Mouse (Mus musculus) kidney, embryonic 15.5 days (tissue): ENCODE measurements at regions not wholly inside any gene's neighbourhood (a gene's known extent, or its start where the extent isn't known, plus 50 kb on each side); places are given as distances from the start of the nearest gene placed in this dataset.

Source experiments
- ATAC-seq: fragments of 200-750 bp; cut with Nextera tagmentation; replicated peaks from 2 replicates; pipeline ENCODE4 v1.8.0; 2017; ENCODE audit warnings: moderate TSS enrichment; ENCODE audit not compliant: low FRiP score
- H3K27ac ChIP-seq: fragments of 300-500 bp; sonication (generic); 2 replicates; pipeline ENCODE4 v1.5.1; 2015; ENCODE audit warnings: mild to moderate bottlenecking, inconsistent platforms
- H3K27me3 ChIP-seq: fragments of 300-500 bp; sonication (generic); 2 replicates; pipeline ENCODE4 v1.6.1; 2015; ENCODE audit warnings: inconsistent platforms
- H3K36me3 ChIP-seq: fragments of 300-500 bp; sonication (generic); 2 replicates; pipeline ENCODE4 v1.6.1; 2015; ENCODE audit warnings: inconsistent platforms
- H3K4me1 ChIP-seq: fragments of 300-500 bp; sonication (generic); 2 replicates; pipeline ENCODE4 v1.6.1; 2015; ENCODE audit warnings: inconsistent platforms
- H3K4me2 ChIP-seq: fragments of 300-500 bp; sonication (generic); 2 replicates; pipeline ENCODE4 v1.6.1; 2015; ENCODE audit warnings: moderate library complexity, mild to moderate bottlenecking, inconsistent platforms
- H3K4me3 ChIP-seq: fragments of 300-500 bp; sonication (generic); replicated peaks from 2 replicates; pipeline ENCODE4 v1.5.1; 2015; ENCODE audit warnings: mild to moderate bottlenecking, inconsistent platforms
- H3K9ac ChIP-seq: fragments of 300-500 bp; sonication (generic); 2 replicates; pipeline ENCODE4 v1.6.1; 2015; ENCODE audit warnings: mild to moderate bottlenecking, inconsistent platforms
- H3K9me3 ChIP-seq: fragments of 300-500 bp; sonication (generic); replicated peaks from 2 replicates; pipeline ENCODE4 v1.6.1; 2016; ENCODE audit warnings: inconsistent platforms
- WGBS: fragments of 180-500 bp; shearing (Covaris S2); methylation state at CpG from one replicate; pipeline ENCODE4 v1.1.7; 2015; ENCODE audit warnings: mixed read lengths; 5-methylcytosine and 5-hydroxymethylcytosine counted together

DNA sequence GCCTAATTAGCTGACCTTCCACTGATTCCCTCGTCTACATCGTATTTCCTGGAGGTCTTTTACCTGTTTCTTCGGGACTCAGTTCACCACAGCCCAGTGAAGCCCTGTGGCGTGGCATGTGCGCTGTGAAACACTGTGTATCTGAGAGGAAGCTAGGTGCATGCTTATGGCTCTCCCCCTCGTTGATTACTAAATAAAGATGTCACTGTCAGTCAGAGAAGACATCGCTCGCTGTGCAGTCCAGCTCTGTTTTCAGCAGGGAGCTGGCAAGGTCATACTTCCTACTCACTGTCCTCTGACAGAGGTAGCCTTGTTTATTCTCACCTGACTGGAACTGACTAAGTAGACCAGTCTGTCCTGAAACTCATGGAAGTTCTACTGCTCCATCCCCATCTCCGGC is 68.7 kb upstream of the Adrb1 start:
- WGBS, result 62% methylated on average over 9 of the region's 9 CpGs
- ATAC-seq, result no peak

GRCm38 (mm10) chr19:56655330-56655729 is 66.7 kb upstream of the Adrb1 start:
- H3K9ac ChIP-seq, result no peak overlapping the region
- 0 out of 2 replicates have a peak, but pooled peaks cover 5% of the 10 kb centered on the region for H3K9me3 ChIP-seq
- H3K4me1 ChIP-seq, result peaks cover 20% of the 10 kb centered on the region
- H3K36me3 ChIP-seq, result no peaks in the 10 kb centered on the region
- WGBS, result 60% methylated on average over 9 of the region's 9 CpGs
- H3K4me3 ChIP-seq, result no peak overlapping the region
- no peak for ATAC-seq
- H3K4me2 ChIP-seq, result no peak overlapping the region
- no peak overlapping the region for H3K27ac ChIP-seq
- peaks cover 51% of the 10 kb centered on the region for H3K27me3 ChIP-seq

More for the DNA sequence above, 68.7 kb upstream of the Adrb1 start:
- Histone ChIP-seq H3K36me3 (no peaks in the 10 kb centered on the region), H3K4me1 (peaks cover 20% of the 10 kb centered on the region), H3K9me3 (0 out of 2 replicates have a peak, but pooled peaks cover 3% of the 10 kb centered on the region), H3K27me3 (peaks cover 68% of the 10 kb centered on the region), H3K9ac (no peak overlapping the region), H3K27ac (no peak overlapping the region), H3K4me2 (peak overlapping the region; percentile 48; the same call in 1 of the 2 replicates), H3K4me3 (no peak overlapping the region)

GRCm38 (mm10) chr19:56660566-56661199 is 61.3 kb upstream of the Adrb1 start:
- Histone ChIP-seq H3K4me2 (no peak overlapping the region), H3K9me3 (0 out of 2 replicates have a peak, but pooled peaks cover 5% of the 10 kb centered on the region), H3K27ac (0 out of 2 replicates have a peak overlapping the region, but pooled peaks have one; percentile 27), H3K36me3 (no peaks in the 10 kb centered on the region), H3K9ac (no peak overlapping the region), H3K4me3 (no peak overlapping the region), H3K27me3 (peaks cover 39% of the 10 kb centered on the region), H3K4me1 (peaks cover 11% of the 10 kb centered on the region; the same call in 1 of the 2 replicates)
- 39% methylated on average over 4 of the region's 4 CpGs for WGBS
- ATAC-seq, result no peak

DNA sequence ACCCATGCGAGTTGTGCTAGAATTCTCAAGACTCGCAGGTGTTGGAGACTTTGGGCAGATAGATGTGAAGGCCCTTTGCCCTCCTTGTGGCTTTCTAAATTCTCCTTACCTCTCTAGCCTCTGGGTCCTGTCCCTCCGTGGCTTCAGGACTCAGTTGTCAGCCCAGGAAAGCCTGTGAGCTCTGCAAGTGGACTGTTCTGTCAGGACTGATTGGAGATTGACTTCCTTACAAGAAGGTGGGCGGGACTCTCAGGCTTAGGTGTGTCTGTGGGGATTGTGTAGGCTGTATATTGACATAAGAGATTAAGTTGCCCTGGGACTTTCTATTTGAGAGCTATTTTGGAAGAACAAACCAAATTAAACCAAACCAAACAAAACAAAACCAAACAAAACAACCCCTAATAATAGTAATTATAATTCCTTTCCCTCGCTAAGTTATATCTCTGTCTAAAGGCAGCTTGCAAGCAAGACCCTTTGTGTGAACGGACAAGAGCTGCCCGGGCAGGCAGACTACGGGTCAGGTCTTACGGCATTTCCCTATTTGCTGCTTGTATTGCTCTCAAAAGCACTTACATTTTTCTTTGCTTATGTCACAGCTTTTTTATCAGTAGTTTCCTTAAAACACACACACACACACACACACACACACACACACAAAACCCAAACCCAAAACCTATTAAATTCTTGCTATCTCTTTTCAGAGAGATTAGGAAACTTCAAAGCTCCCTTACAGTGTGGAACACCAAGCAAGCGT is 58.3 kb upstream of the Adrb1 start:
- WGBS, result 82% methylated on average over 10 of the region's 10 CpGs
- Histone ChIP-seq H3K9me3 (no peaks in the 10 kb centered on the region), H3K36me3 (no peaks in the 10 kb centered on the region), H3K27me3 (peaks cover 18% of the 10 kb centered on the region), H3K4me3 (no peak overlapping the region), H3K9ac (no peak overlapping the region), H3K4me2 (no peak overlapping the region), H3K27ac (no peak overlapping the region), H3K4me1 (peaks cover 11% of the 10 kb centered on the region; the same call in 1 of the 2 replicates)
- no peak for ATAC-seq

- Histone ChIP-seq H3K4me1 (peaks cover 13% of the 10 kb centered on the region; the same call in 1 of the 2 replicates), H3K27me3 (peaks cover 18% of the 10 kb centered on the region), H3K27ac (no peak overlapping the region), H3K9ac (no peak overlapping the region), H3K36me3 (no peaks in the 10 kb centered on the region), H3K4me2 (no peak overlapping the region), H3K4me3 (no peak overlapping the region), H3K9me3 (no peaks in the 10 kb centered on the region)
- 63% methylated on average over 10 of the region's 10 CpGs for WGBS
- ATAC-seq, result no peak
Measured at GRCm38 (mm10) chr19:56664307-56664775, 57.7 kb upstream of the Adrb1 start.

DNA sequence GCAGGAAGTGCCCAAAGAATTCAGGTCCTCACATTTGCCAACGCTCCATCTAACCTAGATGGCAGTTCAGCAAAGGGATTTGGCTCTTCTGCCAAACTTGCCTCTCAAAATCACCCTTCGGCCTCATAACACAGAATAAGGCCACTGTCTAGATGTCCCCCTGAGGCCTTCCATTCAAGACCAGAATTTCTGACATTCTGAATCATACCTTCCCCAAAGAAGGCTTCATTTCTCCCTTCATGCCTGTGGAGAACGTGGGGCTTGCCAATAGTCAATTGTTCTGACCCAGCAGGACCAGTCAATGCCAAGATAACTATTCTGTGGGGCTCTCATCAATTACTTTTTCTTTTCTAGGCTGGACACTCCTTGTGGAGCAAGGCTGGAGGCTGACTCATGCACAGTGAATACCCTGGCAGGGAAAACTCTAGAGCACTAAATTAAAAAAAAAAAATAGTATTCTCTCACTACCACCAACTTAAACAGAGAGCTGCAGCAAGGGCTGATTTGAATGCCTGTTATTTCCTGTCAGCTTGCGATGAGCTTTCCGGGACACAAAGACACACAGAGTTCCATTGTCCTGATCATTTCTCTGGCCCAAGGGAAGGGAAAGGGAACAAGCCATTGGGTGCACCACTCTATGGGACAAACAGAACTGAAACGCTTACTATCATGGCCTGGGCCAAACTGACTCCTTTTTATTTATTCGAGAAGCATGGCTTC is 56.9 kb upstream of the Adrb1 start:
- peaks cover 16% of the 10 kb centered on the region; the same call in 1 of the 2 replicates for H3K4me1 ChIP-seq
- no peak overlapping the region for H3K27ac ChIP-seq
- WGBS, result 86% methylated on average over 7 of the region's 7 CpGs
- H3K9me3 ChIP-seq, result no peaks in the 10 kb centered on the region
- no peak for ATAC-seq
- no peak overlapping the region for H3K9ac ChIP-seq
- H3K4me2 ChIP-seq, result no peak overlapping the region
- peaks cover 25% of the 10 kb centered on the region for H3K27me3 ChIP-seq
- no peak overlapping the region for H3K4me3 ChIP-seq
- H3K36me3 ChIP-seq, result no peaks in the 10 kb centered on the region

- Histone ChIP-seq H3K27ac (no peak overlapping the region), H3K36me3 (no peaks in the 10 kb centered on the region), H3K4me1 (peaks cover 16% of the 10 kb centered on the region; the same call in 1 of the 2 replicates), H3K9ac (no peak overlapping the region), H3K4me2 (no peak overlapping the region), H3K9me3 (no peaks in the 10 kb centered on the region), H3K4me3 (no peak overlapping the region), H3K27me3 (peaks cover 29% of the 10 kb centered on the region)
- 90% methylated on average over 1 of the region's 1 CpGs for WGBS
- no peak for ATAC-seq
Measured at GRCm38 (mm10) chr19:56665972-56666371, 56.0 kb upstream of the Adrb1 start.

- 89% methylated on average over 2 of the region's 2 CpGs for WGBS
- Histone ChIP-seq H3K9me3 (no peaks in the 10 kb centered on the region), H3K4me1 (peaks cover 16% of the 10 kb centered on the region; the same call in 1 of the 2 replicates), H3K27ac (no peak overlapping the region), H3K4me2 (no peak overlapping the region), H3K4me3 (no peak overlapping the region), H3K9ac (no peak overlapping the region), H3K27me3 (peaks cover 21% of the 10 kb centered on the region), H3K36me3 (no peaks in the 10 kb centered on the region)
- ATAC-seq, result no peak
Measured at GRCm38 (mm10) chr19:56667903-56668302, 54.1 kb upstream of the Adrb1 start.

- ATAC-seq, result peak; percentile 75
- Histone ChIP-seq H3K27me3 (peaks cover 24% of the 10 kb centered on the region; the same call in 1 of the 2 replicates), H3K4me2 (no peak overlapping the region), H3K36me3 (no peaks in the 10 kb centered on the region), H3K9ac (no peak overlapping the region), H3K4me1 (peaks cover 16% of the 10 kb centered on the region; the same call in 1 of the 2 replicates), H3K9me3 (no peaks in the 10 kb centered on the region), H3K4me3 (no peak overlapping the region), H3K27ac (0 out of 2 replicates have a peak overlapping the region, but pooled peaks have one; percentile 6)
- 54% methylated on average over 7 of the region's 7 CpGs for WGBS
Measured at GRCm38 (mm10) chr19:56668991-56669390, 53.0 kb upstream of the Adrb1 start.

- Histone ChIP-seq H3K27me3 (peaks cover 24% of the 10 kb centered on the region; the same call in 1 of the 2 replicates), H3K36me3 (no peaks in the 10 kb centered on the region), H3K9me3 (no peaks in the 10 kb centered on the region), H3K4me3 (no peak overlapping the region), H3K9ac (no peak overlapping the region), H3K4me1 (peaks cover 11% of the 10 kb centered on the region; the same call in 1 of the 2 replicates), H3K27ac (0 out of 2 replicates have a peak overlapping the region, but pooled peaks have one; percentile 6), H3K4me2 (no peak overlapping the region)
- 50% methylated on average over 7 of the region's 7 CpGs for WGBS
- peak; percentile 46; the same call in 1 of the 2 replicates for ATAC-seq
Measured at GRCm38 (mm10) chr19:56669468-56669867, 52.5 kb upstream of the Adrb1 start.
